23 mouse cellular contexts compared by ENCODE assay signal in genomic region chr4:124622566-124622965, GRCm38 (mm10). TPM values are rescaled to one million over a fixed set of nuclear protein-coding genes. Genes with fewer than 3 reads are reported as not detected.
"Had no signal": no experiment of that assay in that cellular context is flagged by ENCODE, and none has a peak within 500 bp of the region (broad histone marks: within the 10 kb centered on the region; RNA-seq: fewer than 3 reads in every experiment).

No protein-coding gene starts in this region.

- ATAC-seq: liver, postnatal 0 days; lung, postnatal 0 days; midbrain, embryonic 13.5 days; midbrain, embryonic 16.5 days had no signal

- DNase-seq: kidney, adult 8-10 months; kidney, postnatal 10 days; kidney, postnatal 36 days; left cerebral cortex, postnatal 4 days; liver, postnatal 0 days; lung, embryonic 14.5 days; retina, postnatal 1 day; right cerebral cortex, postnatal 25 days; spleen, adult 18-20 months; thymus, postnatal 14 days; thymus, postnatal 4 days had no signal

RNA-seq across cellular contexts. Expression of gene 3100002H09Rik, which starts 12.0 kb away (rescaled TPM):
- total RNA-seq: monocyte, adult 5-6 weeks; neutrophil, adult 5-6 weeks had no signal
- polyA plus RNA-seq: kidney, embryonic 15.5 days; limb, embryonic 12.5 days; limb, embryonic 15.5 days; liver, embryonic 11.5 days; liver, embryonic 14.5 days; liver, postnatal 0 days; lung, embryonic 14.5 days; lung, postnatal 0 days; myocyte; stomach, embryonic 15.5 days had no signal

RNA-seq across cellular contexts. Expression of gene Pou3f1, which starts 34.0 kb away (rescaled TPM):
- total RNA-seq: monocyte, adult 5-6 weeks; neutrophil, adult 5-6 weeks had no signal
- polyA plus RNA-seq: liver, postnatal 0 days had no signal
